Mouse (Mus musculus): Measurements from ENCODE around the gene Il16. TPM values are rescaled to one million over a fixed set of nuclear protein-coding genes. Genes with fewer than 3 reads are reported as not detected.

Il16 gene
- total and polyA plus RNA-seq, 2 experiments from 2014 or later = 1.2 to 3.1 TPM

GRCm38 (mm10) chr7:83666087-83666595 lies 79.4 kb downstream of the Il16 start:
- Histone ChIP-seq H3K27ac (ENCODE audit: low read depth, low read length) (no peak overlapping the region), H3K9me3 (ENCODE audit: low read length) (no peaks in the 10 kb centered on the region), H3K4me3 (ENCODE audit: low read depth, low read length) (no peak overlapping the region), H3K36me3 (ENCODE audit: insufficient read depth) (no peaks in the 10 kb centered on the region), H3K27me3 (ENCODE audit: insufficient read depth, low read length) (no peaks in the 10 kb centered on the region), H3K9ac (no peak overlapping the region), H3K4me2 (ENCODE audit: low read depth) (no peak overlapping the region), H3K4me1 (ENCODE audit: insufficient read depth) (no peaks in the 10 kb centered on the region)
- WGBS = 89% methylated on average over 4 of the region's 4 CpGs
- no peak for TF ChIP-seq CTCF (IDR thresholded peaks at IDR 0.05; ENCODE audit: low read depth)
- no peak for ATAC-seq
- DNase-seq = no peak

- Histone ChIP-seq H3K27ac (ENCODE audit: low read depth, low read length) (no peak overlapping the region), H3K4me2 (ENCODE audit: low read depth) (no peak overlapping the region), H3K4me3 (ENCODE audit: low read depth, low read length) (no peak overlapping the region), H3K27me3 (ENCODE audit: insufficient read depth, low read length) (no peaks in the 10 kb centered on the region), H3K9ac (no peak overlapping the region), H3K9me3 (ENCODE audit: low read length) (no peaks in the 10 kb centered on the region), H3K4me1 (ENCODE audit: insufficient read depth) (no peaks in the 10 kb centered on the region), H3K36me3 (ENCODE audit: insufficient read depth) (no peaks in the 10 kb centered on the region)
- DNase-seq (peak; percentile 41), ATAC-seq (no peak)
- whole genome bisulfite sequencing = 71% methylated on average over 6 of the region's 6 CpGs
- no peak for TF ChIP-seq CTCF (IDR thresholded peaks at IDR 0.05; ENCODE audit: low read depth)
These were observed 82.7 kb downstream of the Il16 start for GRCm38 (mm10) chr7:83662711-83663375.

- no peak overlapping the region for H3K27ac ChIP-seq (ENCODE audit: low read depth, low read length)
- DNase-seq = no peak
- whole genome bisulfite sequencing = 91% methylated on average over 3 of the region's 3 CpGs
- no peaks in the 10 kb centered on the region for H3K36me3 ChIP-seq (ENCODE audit: insufficient read depth)
- no peak overlapping the region for H3K9ac ChIP-seq
- ATAC-seq = no peak
- no peaks in the 10 kb centered on the region for H3K9me3 ChIP-seq (ENCODE audit: low read length)
- no peaks in the 10 kb centered on the region for H3K4me1 ChIP-seq (ENCODE audit: insufficient read depth)
- no peak for TF ChIP-seq CTCF (IDR thresholded peaks at IDR 0.05; ENCODE audit: low read depth)
- H3K4me3 ChIP-seq (ENCODE audit: low read depth, low read length) = no peak overlapping the region
- H3K4me2 ChIP-seq (ENCODE audit: low read depth) = no peak overlapping the region
- H3K27me3 ChIP-seq (ENCODE audit: insufficient read depth, low read length) = no peaks in the 10 kb centered on the region
These were observed 83.8 kb downstream of the Il16 start for GRCm38 (mm10) chr7:83661763-83662162.

GRCm38 (mm10) chr7:83661031-83661430 lies 84.5 kb downstream of the Il16 start:
- H3K27me3 ChIP-seq (ENCODE audit: insufficient read depth, low read length) = no peaks in the 10 kb centered on the region
- H3K4me3 ChIP-seq (ENCODE audit: low read depth, low read length) = no peak overlapping the region

GRCm38 (mm10) chr7:83660273-83660691 lies 85.2 kb downstream of the Il16 start:
- H3K9me3 ChIP-seq (ENCODE audit: low read length) = no peaks in the 10 kb centered on the region
- TF ChIP-seq CTCF (IDR thresholded peaks at IDR 0.05; ENCODE audit: low read depth) = no peak
- DNase-seq (no peak), ATAC-seq (no peak)
- no peak overlapping the region for H3K4me2 ChIP-seq (ENCODE audit: low read depth)
- H3K27me3 ChIP-seq (ENCODE audit: insufficient read depth, low read length) = no peaks in the 10 kb centered on the region
- WGBS = 89% methylated on average over 11 of the region's 11 CpGs
- H3K36me3 ChIP-seq (ENCODE audit: insufficient read depth) = no peaks in the 10 kb centered on the region
- H3K9ac ChIP-seq = no peak overlapping the region
- H3K27ac ChIP-seq (ENCODE audit: low read depth, low read length) = no peak overlapping the region
- H3K4me1 ChIP-seq (ENCODE audit: insufficient read depth) = no peaks in the 10 kb centered on the region
- H3K4me3 ChIP-seq (ENCODE audit: low read depth, low read length) = no peak overlapping the region

More at GRCm38 (mm10) chr7:83661031-83661430, 84.5 kb downstream of the Il16 start:
- H3K9me3 ChIP-seq (ENCODE audit: low read length) = no peaks in the 10 kb centered on the region
- H3K4me1 ChIP-seq (ENCODE audit: insufficient read depth) = no peaks in the 10 kb centered on the region
- no peak overlapping the region for H3K4me2 ChIP-seq (ENCODE audit: low read depth)
- H3K36me3 ChIP-seq (ENCODE audit: insufficient read depth) = no peaks in the 10 kb centered on the region
- TF ChIP-seq CTCF (IDR thresholded peaks at IDR 0.05; ENCODE audit: low read depth) = no peak
- no peak overlapping the region for H3K9ac ChIP-seq
- no peak overlapping the region for H3K27ac ChIP-seq (ENCODE audit: low read depth, low read length)
- WGBS = 94% methylated on average over 10 of the region's 10 CpGs
- ATAC-seq (no peak), DNase-seq (no peak)

- H3K4me1 ChIP-seq (ENCODE audit: insufficient read depth) = no peaks in the 10 kb centered on the region
- WGBS = 82% methylated on average over 9 of the region's 9 CpGs
- no peaks in the 10 kb centered on the region for H3K27me3 ChIP-seq (ENCODE audit: insufficient read depth, low read length)
- H3K27ac ChIP-seq (ENCODE audit: low read depth, low read length) = no peak overlapping the region
- DNase-seq = peak; percentile 33
- no peak overlapping the region for H3K4me2 ChIP-seq (ENCODE audit: low read depth)
- no peaks in the 10 kb centered on the region for H3K9me3 ChIP-seq (ENCODE audit: low read length)
- TF ChIP-seq CTCF (IDR thresholded peaks at IDR 0.05; ENCODE audit: low read depth) = no peak
- no peaks in the 10 kb centered on the region for H3K36me3 ChIP-seq (ENCODE audit: insufficient read depth)
- no peak overlapping the region for H3K4me3 ChIP-seq (ENCODE audit: low read depth, low read length)
- no peak for ATAC-seq
- no peak overlapping the region for H3K9ac ChIP-seq
These were observed 86.1 kb downstream of the Il16 start for GRCm38 (mm10) chr7:83659159-83660065.

- Histone ChIP-seq H3K36me3 (ENCODE audit: insufficient read depth) (no peaks in the 10 kb centered on the region), H3K27ac (ENCODE audit: low read depth, low read length) (no peak overlapping the region), H3K9me3 (ENCODE audit: low read length) (no peaks in the 10 kb centered on the region), H3K27me3 (ENCODE audit: insufficient read depth, low read length) (no peaks in the 10 kb centered on the region), H3K4me2 (ENCODE audit: low read depth) (no peak overlapping the region), H3K9ac (no peak overlapping the region), H3K4me1 (ENCODE audit: insufficient read depth) (no peaks in the 10 kb centered on the region), H3K4me3 (ENCODE audit: low read depth, low read length) (no peak overlapping the region)
- no peak for TF ChIP-seq CTCF (IDR thresholded peaks at IDR 0.05; ENCODE audit: low read depth)
- DNase-seq (no peak), ATAC-seq (no peak)
- 56% methylated on average over 1 of the region's 1 CpGs for WGBS
These were observed 86.8 kb downstream of the Il16 start for GRCm38 (mm10) chr7:83658716-83659115.

All from forebrain, postnatal 0 days (tissue).